Mouse (Mus musculus) lung, postnatal 4 days (tissue): Measurements from ENCODE around the gene Npnt.

Experiments
- DNase-seq, 2 experiments: peaks; one replicate each; pipeline ENCODE4 v3.0.0; 2021

The Npnt gene

DNA sequence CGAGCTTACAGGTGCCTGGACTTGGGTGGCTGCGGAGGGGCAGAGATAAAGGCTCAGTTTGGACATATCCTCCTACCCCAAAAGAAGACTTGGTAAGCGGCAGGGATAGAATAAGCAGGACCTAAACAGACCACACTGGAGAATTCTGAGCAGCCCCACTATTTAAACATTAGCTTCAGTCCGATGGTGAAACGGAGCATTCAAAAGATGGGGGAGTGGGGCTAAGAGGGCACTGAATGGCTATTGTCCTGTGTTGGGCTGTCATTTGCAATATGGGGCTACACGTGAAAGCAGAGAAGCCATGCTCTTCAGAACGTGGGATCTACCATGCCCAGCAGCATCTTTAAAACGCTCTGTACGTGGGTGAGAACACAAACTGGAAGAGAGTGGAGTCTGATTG, 95.8 kb downstream of the Npnt start:
- DNase-seq = no peak

DNA sequence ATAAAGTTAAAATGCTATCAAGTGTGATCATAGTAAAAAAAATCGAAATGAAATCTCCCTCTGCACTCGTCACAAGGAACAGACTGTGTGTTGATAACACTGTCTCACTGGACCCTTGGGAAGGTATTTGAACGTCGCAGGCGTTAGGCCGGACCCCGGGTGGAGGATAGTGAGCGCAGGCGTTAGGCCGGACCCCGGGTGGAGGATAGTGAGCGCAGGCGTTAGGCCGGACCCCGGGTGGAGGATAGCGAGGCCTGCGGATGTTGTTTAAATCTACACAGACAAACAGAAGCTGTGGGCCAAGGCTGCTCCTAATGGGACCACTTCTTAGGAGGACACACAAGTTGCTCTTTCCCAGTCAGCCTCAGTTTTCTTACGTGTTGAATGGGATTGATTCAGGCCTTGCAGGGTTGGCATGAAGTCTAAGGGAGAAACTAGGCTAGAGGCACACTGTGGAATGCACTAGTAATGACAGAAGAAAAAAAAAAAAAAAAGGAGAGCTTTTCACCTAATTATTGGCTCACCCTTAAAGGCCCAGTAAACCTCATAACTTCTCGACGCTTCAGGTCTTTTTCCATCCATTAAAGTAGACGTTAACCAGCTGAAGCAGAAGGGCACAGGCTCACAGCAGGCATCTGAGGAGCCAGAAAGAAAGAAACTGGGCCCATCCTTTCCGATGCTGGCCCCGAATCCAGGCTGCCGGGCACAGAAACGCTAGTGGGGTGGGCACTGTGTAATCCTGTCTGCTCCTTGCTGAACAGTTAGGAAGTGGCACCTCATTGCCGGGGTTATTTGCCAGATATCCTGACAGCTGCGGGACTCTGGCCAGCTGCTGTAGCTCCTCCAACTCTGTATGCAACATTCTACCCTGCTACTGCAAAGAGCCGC, 98.0 kb downstream of the Npnt start:
- DNase-seq = peak; percentile 73 to 92

DNA sequence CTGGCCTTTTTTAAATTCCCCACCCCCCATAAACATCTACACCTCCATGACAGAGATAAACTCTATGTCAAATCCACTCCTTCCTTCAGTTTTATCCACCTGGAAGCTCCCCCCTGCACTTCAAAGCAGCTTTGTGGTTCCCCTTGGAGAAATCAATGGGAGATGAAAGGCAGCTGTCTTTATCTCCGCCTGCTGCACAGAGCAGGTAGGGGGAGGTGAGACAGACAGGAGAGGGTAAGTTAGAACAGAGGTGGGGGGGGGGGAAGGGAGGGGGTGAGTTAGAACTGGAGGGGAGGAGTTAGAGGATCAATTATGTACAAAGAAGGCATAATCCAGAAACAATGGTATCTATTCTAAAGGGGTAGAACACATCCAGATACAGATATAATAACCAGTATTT, 98.7 kb downstream of the Npnt start:
- no peak for DNase-seq

DNA sequence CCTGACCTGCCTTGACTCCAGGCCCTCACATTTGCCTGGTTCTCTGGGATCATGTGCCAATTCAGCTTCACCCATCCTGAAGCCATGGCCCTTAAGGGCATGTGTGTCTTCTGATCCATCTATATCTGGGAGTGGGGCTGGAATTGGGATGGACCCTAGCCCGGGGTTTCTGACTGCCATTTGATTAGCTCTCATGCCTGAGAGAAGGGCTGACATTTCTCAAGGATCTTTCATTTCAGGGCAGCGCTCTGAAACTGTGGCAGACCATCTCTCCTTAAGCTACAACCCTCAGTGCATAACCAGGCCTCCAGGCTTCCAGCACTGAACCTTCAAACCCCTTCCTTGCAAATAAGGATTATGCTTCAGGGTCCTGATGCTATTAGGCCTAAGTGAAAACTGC, 99.7 kb downstream of the Npnt start:
- DNase-seq = no peak

DNA sequence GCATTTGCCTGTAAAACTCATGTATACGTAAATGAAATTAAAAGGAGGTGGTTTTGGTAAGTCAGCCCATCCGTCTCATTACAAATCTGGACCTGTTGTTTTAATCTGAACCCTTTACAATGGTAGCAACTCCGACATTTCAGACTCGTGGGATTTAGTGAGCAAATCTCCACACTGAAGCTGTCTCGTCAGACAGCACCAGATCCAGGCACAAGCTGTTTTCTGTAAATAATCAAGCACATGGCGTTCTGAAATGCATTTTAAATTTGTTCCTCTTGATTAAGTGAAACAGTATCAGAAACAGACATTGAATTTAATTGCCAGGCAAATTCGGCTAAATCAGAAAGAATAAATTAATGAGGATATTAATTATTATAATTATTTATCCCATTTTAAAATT, 100.4 kb downstream of the Npnt start:
- DNase-seq = no peak

DNA sequence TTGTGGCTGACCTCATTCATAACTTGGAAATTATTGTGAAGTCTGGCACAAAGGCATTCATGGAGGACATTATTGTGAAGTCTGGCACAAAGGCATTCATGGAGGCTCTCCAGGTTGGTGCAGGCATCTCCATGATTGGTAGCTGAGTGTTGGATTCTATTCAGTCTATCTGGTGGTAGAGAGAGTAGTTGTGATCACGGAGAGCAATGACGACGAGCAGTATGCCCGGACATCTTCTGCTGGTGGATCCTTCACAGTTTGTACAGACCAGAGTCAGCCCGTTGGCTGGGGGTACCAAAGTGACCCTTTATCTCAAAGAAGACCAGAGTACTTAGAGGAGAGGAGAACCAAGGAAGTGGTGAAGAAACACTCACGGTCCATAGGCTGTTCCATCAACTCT, 107.4 kb downstream of the Npnt start:
- DNase-seq = no peak

DNA sequence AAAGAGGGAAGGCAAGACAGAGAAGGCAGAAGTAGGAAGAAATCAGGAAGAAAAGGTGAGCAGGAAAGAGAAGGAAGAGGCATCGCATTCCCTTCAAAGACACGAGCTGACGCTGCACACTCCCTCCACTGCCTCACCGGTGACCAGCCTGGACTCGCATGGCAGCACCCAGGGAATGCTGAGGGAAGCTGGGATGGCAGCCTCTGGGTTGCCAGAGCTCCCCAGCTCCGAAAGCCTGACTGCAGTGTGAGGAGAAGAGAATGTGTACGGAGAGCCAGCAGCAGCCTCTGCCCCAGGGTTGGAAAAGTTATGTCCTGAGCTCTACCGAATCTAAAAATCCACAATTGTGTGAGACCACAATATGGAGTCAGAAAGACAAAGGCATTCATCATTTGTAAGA, 110.6 kb downstream of the Npnt start:
- DNase-seq = no peak

DNA sequence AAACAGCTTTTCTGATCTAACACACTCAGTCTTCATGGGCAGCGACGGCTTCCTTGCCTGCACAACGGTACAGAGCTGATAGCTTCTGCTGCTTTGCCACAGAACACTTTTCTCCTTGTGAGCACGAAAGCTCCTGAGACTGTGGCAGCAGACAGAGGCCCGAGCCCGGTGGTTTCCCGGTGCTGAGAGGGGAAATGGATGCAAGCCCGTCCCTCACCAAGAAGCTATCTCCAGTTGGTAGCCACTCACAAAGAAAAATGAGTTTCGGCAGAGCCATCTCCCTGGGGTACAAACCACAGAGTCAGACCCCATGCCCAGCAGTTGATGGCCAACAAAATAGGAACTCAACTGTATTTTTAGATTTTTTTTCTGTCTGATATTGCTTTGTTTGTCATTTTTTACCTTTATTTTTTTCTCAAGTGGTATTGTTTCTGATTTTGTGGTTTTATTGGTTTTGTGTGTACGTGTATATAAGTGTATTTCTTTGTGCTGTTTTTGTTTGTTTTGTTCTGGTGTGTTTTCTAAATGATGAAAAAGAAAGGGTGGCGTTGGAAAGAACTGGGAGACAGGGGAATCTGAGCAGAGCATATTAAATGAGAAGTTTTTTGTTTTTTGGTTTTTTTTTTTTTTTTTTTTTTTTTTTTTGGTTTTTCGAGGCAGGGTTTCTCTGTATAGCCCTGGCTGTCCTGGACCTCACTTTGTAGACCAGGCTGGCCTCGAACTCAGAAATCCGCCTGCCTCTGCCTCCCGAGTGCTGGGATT, 111.3 kb downstream of the Npnt start:
- no peak for DNase-seq

DNA sequence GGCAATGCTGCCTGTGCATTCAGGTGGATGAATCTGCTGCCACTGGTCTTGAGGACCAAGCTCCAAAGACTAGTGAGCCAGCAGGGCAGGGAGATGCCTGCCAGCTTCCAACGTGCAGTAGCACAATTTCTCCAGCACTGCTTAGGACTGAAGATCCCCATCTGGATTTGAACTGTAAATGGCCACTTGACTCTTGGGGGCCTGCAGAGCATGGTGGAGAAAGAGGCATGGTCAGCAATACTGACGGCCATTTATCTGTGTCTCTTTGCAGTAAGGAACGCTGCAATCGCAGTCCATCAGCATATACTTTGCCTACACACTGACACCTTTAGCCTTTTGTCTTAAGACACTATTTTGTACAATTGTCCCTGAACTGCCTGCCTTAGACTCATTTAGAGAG, 113.0 kb downstream of the Npnt start:
- DNase-seq = no peak

DNA sequence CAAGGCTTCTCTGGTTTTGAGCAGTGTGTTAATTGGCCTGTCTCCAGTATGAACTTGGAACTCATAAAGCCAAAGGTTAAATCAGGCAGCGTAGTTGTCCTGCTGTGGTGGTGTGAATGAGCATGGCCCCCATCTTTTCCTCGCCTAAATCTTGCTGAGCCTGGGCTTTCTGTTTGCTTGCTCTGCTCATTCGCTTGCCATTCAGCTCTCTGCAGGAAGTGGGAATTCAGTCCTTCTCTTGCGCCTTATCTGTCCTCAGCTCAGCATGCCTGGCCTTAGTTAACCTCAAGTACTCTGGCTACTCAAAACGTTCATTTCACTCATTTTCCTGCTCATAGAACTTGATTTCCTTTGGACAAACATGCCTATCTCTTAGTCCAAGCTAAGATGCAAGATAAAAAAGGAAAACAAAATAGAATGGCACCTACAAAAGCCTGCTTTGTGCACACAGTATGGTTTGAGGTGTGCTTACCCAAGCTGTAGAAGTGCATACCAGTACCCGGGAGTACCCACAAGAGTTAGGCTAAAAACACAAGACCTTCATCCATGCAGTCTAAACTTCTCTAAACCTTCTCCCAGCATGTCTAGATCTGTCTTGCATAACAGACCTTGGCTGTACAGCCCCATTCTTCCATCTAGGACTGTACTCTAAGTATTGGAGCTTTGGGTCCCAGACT, 114.8 kb downstream of the Npnt start:
- DNase-seq = no peak
